Mouse (Mus musculus): Measurements from ENCODE around the gene Grk5. TPM values are rescaled to one million over a fixed set of nuclear protein-coding genes. Genes with fewer than 3 reads are reported as not detected.
A peak's percentile ranks its signal among the peaks of the same experiment; 100 is the strongest.

The Grk5 gene
- total RNA-seq, 1 experiment from 2014 or later: 17.9 TPM

DNA sequence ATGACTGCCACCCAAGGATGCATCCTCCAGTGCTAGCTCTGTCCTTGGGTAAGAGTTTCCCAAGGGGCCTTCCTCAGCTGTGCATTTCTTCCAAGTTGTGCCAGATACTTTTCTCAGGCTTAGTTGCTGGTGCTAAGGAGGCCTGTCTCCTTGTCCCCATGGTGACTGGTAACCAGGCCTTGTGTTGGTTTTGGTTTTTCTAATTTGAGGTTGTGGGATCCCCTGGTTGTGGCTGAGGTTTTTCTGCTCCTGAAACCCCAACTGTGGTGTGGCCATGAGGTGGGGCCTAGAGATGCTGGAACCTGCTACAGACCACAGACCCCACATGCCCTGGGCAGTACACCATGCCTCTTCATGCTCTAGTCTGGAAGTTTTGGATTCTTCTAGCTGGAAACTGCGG, 90.0 kb downstream of the Grk5 start:
- no peak for DNase-seq

- no peak for DNase-seq
Observed at GRCm38 (mm10) chr19:60981391-60981790, 91.8 kb downstream of the Grk5 start.

DNA sequence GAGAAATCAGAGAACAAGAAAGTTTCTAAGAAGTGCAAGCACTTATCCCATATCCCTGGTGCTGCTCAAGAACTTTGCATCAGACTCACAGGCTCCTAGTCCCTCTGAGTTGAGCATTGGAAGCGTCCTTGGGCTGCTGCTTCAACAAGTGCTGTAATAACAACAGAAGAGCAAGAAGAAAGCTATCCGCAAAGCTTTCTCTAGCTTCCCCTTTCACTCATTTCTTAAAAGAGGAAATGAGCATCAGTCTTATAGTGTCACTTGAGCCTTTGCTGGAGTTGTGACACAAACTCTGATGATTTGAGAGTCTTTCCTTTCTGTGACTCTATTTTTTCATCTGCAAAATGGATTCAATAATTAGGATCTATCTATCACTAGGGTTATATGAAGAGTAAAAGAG, 92.3 kb downstream of the Grk5 start:
- no peak for DNase-seq

GRCm38 (mm10) chr19:60989766-60990165, 100.2 kb downstream of the Grk5 start:
- no peak for DNase-seq

GRCm38 (mm10) chr19:60994214-60994613, 104.7 kb downstream of the Grk5 start:
- DNase-seq: no peak

- no peak for DNase-seq
Observed at GRCm38 (mm10) chr19:60994845-60995244, 105.3 kb downstream of the Grk5 start.

DNA sequence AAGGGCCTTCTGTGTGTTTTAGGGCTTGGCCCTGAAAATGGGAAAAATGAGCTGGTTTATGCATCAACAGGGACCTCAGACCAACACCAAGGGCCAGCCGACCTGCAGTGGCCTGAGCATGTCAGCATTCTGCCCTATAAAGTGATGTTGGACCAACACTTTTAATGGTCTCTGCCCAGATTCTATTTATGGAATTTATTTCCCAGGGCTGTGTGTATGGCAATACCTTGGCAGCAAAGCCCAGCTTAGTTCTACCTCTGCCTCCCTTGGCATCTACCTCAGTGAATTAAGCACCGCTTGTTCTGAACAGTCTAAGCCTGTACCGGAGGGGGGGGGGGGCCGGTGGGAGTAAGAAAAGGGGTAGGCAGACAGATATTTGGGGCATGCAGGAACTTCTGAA, 108.2 kb downstream of the Grk5 start:
- DNase-seq: no peak

- no peak for DNase-seq
Observed at GRCm38 (mm10) chr19:60999652-61000051, 110.1 kb downstream of the Grk5 start.

- DNase-seq: no peak
Observed at GRCm38 (mm10) chr19:61000958-61001357, 111.4 kb downstream of the Grk5 start.

GRCm38 (mm10) chr19:61009266-61009665, 119.7 kb downstream of the Grk5 start:
- no peak for DNase-seq

GRCm38 (mm10) chr19:61017477-61018266, 128.1 kb downstream of the Grk5 start:
- no peak for DNase-seq

DNA sequence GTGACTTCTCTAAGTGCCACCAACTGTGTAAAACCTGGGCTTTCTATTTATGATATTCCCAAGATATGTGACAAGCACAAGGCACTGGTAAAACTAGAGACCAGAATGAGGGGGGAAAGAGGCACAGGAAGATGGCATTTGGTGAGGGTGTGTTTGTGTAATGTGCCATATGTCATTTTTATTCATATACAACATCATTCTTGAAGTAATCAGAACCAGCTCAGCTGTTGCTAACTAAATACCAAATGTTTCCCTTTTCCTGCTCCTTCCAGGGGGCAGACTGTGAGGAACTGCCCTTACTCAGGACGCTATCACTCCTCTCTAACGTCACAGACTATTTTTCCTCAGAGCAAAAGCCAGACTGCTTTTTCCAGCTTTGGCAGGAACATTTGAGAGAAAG, 132.0 kb downstream of the Grk5 start:
- DNase-seq: no peak

- no peak for DNase-seq
Observed at GRCm38 (mm10) chr19:61021939-61022566, 132.5 kb downstream of the Grk5 start.

GRCm38 (mm10) chr19:61031570-61031969, 142.0 kb downstream of the Grk5 start:
- no peak for DNase-seq

DNA sequence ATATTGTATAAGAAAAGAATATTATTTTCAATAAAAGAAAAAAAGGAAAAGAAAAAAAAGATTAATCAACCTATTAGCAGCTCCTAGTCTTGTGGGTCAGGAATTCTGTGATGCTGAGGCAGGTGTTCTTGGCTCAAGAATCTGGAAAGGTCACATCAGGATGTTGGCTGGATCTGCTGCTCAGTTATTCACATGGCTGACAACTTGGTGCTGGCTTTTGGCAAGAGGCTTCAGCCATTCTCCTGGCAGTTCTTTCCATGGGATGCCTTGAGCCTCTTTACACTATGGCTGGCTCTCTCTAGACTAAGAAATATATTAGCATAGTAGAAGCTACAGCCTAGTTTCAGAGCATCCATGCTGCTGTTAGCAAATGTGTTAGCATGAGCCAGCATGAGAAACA, 149.6 kb downstream of the Grk5 start:
- no peak for DNase-seq

DNA sequence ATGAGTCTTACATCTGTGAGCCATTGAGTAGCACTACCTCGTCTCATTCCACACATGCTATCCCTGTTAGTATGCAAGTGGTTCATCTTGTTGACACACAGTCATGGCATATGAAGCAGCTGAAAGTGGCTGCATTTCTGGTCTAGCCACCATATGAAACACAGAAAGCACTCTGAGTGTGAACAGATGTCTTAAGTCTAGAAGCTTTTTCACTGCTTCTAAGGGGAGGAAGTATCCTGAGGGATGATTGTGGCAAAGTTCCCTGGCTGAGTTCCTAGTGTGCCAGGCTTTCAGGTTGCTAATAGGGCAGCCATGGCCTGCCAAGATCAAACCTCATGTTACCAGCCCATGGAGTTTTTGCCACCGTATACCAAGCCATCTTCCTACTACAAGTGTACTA, 159.1 kb downstream of the Grk5 start:
- DNase-seq: peak; percentile 17

GRCm38 (mm10) chr19:61049413-61049812, 159.9 kb downstream of the Grk5 start:
- DNase-seq: no peak

- DNase-seq: no peak
Observed at GRCm38 (mm10) chr19:61051151-61051550, 161.6 kb downstream of the Grk5 start.

GRCm38 (mm10) chr19:61052008-61052407, 162.5 kb downstream of the Grk5 start:
- no peak for DNase-seq

GRCm38 (mm10) chr19:61052786-61053185, 163.2 kb downstream of the Grk5 start:
- DNase-seq: no peak

DNA sequence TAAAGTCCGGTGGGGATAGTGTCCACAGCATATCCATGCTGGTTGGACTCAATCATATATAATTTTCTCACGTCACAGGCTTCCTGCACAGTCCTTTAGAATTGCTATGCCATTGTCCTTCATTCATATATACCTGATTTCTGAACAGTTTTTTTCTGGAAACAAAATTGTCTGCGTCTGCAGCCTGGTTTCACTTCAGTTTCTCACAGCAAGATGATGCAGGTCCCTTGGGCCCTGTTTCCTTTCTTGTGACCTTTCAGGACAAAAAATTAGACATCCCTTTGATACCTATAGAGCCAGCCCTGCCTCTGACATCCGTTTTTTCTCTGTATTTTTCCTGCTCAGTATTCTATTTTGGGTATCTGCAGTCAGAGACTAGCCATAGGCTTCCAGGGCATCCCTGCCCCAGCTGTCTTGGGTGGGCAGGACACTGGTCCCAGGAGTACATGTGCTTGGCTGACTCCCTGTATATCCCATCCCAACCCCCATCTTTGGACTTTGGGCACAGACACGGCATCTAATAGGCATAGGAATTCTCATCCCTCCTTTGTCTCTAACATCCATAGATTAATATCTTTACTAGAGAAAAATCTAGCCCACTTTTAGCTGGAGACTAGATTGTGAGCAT, 167.3 kb downstream of the Grk5 start:
- no peak for DNase-seq

DNA sequence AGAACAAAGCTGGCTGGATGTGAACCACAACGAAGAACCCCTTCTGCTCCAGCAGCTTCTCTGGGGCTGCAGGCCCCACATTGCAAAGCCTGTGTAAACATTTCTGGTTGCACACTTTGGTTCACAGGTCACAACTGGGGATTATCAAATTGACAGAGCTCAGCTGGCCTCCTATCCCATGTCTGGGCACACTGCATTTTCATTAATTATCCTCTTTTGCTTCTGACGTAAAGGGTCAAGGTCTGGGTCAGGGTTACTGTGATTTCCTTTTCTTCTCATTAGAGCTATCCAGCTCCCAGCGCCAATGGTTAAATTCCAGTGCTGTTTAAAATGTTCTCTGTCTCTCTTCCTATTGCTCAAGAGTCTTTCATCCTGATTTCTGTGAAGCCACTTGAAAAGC, 168.0 kb downstream of the Grk5 start:
- no peak for DNase-seq

DNA sequence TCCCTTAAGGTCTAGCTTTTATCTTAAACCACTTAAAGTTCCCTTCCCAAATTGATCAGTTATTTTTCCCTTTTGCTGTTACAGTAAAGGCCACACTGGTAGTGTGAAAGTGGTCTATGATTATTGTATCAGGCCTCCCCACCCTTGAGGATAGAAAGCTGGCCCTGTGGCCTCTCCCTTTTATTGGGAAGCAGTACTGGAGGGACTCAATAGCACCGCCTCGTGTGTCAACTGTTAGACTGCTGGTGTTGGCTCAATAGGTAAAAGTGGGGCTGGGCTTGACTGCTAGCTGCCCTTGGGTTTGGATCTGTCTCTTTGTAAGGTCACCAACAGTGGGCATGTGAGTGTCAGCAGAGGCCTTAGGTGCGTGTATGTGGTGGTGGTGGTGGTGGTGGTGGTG, 174.8 kb downstream of the Grk5 start:
- no peak for DNase-seq

GRCm38 (mm10) chr19:61065011-61065410, 175.5 kb downstream of the Grk5 start:
- DNase-seq: no peak

All from adrenal gland, postnatal 25 days (tissue).